Mouse (Mus musculus) embryonic stem cell, embryonic (primary cell): ENCODE measurements at regions not wholly inside any gene's neighbourhood (a gene's known extent, or its start where the extent isn't known, plus 50 kb on each side); places are given as distances from the start of the nearest gene placed in this dataset.

Experiments
- CTCF ChIA-PET, 4 experiments: fragments of 300-600 bp in 2 of 4; fragments of 350-600 bp in 2 of 4; sonication (Branson Sonifier 250); formaldehyde crosslinking; loops; one replicate each; lab custom pipeline; 2022; ENCODE audit warnings: inconsistent platforms in 2 of 4; lab: Charles Lee
- POLR2A ChIA-PET, 4 experiments: fragments of 300-600 bp in 2 of 4; fragments of 350-600 bp in 2 of 4; sonication (Branson Sonifier 250); formaldehyde crosslinking; loops; one replicate each; lab custom pipeline; 2022; ENCODE audit warnings: antibody characterized with exemption in 4 of 4, inconsistent platforms in 1 of 4; lab: Charles Lee

- ChIA-PET POLR2A (interaction anchor here in 2 of 4 experiments (1.0 to 1.3 kb wide), 2 partner anchors 14 to 35 kb away, joined by 3 to 4 read pairs; no protein-coding TSS in a partner anchor), CTCF (no interaction called here)
Measured at GRCm38 (mm10) chr10:111608385-111609093, 102.5 kb downstream of the Phlda1 start.

- ChIA-PET POLR2A (interaction anchor here in 1 of 4 experiments (1.0 kb wide), 1 partner anchor 104 kb away, joined by 3 read pairs; the partner anchor contains the start of gene Phlda1), CTCF (no interaction called here)
Measured at GRCm38 (mm10) chr10:111609889-111610288, 103.8 kb downstream of the Phlda1 start.

DNA sequence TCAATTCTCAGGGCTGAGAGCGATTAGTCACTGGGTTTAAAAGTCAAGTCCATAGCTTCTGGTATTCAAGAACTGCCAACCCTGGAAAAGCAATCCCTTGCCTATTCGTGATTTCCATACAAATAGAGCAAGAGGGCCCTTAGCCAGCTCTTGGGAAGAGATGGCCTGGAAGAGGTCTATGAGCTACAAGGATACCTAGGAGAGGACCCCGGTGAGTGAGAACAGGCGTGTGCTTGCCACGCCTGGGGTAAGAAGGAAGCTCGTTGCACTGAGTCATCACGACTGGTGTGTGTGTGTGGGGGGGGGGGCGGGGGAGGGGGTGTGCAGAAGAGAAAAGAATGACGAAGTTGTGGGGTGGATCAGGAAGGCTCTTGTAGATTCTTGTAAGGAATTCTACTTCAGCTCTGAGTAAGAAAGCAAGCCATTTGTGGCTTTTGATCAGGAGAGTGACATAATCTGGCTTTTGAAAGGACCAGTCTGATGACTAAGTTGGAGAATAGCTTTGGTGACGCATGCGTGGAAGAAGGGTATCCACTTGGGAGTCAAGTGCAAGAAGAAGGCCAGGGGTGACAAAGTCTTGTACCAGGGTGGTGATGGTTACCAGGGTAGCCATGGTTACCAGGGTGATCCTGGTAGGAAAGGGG, 113.7 kb downstream of the Phlda1 start:
- POLR2A ChIA-PET, result interaction anchor here in 1 of 4 experiments (0.6 kb wide), 1 partner anchor 52 kb away, joined by 4 read pairs; no protein-coding TSS in a partner anchor
- CTCF ChIA-PET, result interaction anchor here in 1 of 4 experiments (1.2 kb wide), 1 partner anchor 98 kb away, joined by 3 read pairs; no protein-coding TSS in a partner anchor

- ChIA-PET CTCF (interaction anchor here in 1 of 4 experiments (1.0 kb wide), 1 partner anchor 15 kb away, joined by 4 read pairs; no protein-coding TSS in a partner anchor), POLR2A (interaction anchor here in 1 of 4 experiments (0.7 kb wide), 1 partner anchor 25 kb away, joined by 3 read pairs; no protein-coding TSS in a partner anchor)
Measured at GRCm38 (mm10) chr10:111620927-111621676, 115.0 kb downstream of the Phlda1 start.

GRCm38 (mm10) chr10:111622789-111623188, 116.7 kb downstream of the Phlda1 start:
- CTCF ChIA-PET, result interaction anchor here in 1 of 4 experiments (1.3 kb wide), 1 partner anchor 14 kb away, joined by 3 read pairs; no protein-coding TSS in a partner anchor
- POLR2A ChIA-PET, result interaction anchor here in 2 of 4 experiments (0.7 to 0.9 kb wide), 2 partner anchors 46 to 67 kb away, joined by 3 read pairs; no protein-coding TSS in a partner anchor

GRCm38 (mm10) chr10:111624021-111624420, 117.9 kb downstream of the Phlda1 start:
- POLR2A ChIA-PET, result interaction anchor here in 1 of 4 experiments (0.9 kb wide), 1 partner anchor 641 kb away, joined by 3 read pairs; no protein-coding TSS in a partner anchor
- CTCF ChIA-PET, result interaction anchor here in 2 of 4 experiments (0.5 to 1.3 kb wide), 3 partner anchors 12 to 247 kb away, joined by 3 to 5 read pairs (median 3); no protein-coding TSS in a partner anchor

- POLR2A ChIA-PET, result interaction anchor here in 1 of 4 experiments (0.9 kb wide), 1 partner anchor 642 kb away, joined by 3 read pairs; no protein-coding TSS in a partner anchor
- CTCF ChIA-PET, result no interaction called here
Measured at GRCm38 (mm10) chr10:111624624-111625023, 118.5 kb downstream of the Phlda1 start.

DNA sequence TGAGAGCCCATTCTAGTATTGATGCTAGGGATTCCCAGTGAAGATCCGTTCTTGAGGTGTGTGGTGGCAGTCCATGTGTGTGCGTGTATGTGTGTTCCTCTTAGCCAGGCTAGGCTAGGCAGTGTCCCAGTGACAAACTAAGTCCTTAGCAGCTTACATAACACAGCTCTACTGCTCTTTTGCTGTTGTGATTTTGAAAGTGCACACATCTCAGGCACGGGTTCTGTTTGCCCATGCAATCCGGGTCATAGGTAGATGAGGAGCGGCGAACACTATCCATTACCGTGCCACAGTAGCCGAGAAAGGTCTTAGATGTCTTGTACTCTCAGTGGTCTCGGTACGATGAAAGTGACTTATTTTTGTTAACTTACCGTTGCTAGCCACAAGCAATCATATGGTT, 119.5 kb downstream of the Phlda1 start:
- ChIA-PET POLR2A (interaction anchor here in 1 of 4 experiments (1.0 kb wide), 1 partner anchor 11 kb away, joined by 3 read pairs; no protein-coding TSS in a partner anchor), CTCF (no interaction called here)

GRCm38 (mm10) chr10:111626009-111626408, 119.9 kb downstream of the Phlda1 start:
- POLR2A ChIA-PET, result interaction anchor here in 1 of 4 experiments (1.0 to 2.0 kb wide), 2 partner anchors 10 to 11 kb away, joined by 3 to 5 read pairs; no protein-coding TSS in a partner anchor

DNA sequence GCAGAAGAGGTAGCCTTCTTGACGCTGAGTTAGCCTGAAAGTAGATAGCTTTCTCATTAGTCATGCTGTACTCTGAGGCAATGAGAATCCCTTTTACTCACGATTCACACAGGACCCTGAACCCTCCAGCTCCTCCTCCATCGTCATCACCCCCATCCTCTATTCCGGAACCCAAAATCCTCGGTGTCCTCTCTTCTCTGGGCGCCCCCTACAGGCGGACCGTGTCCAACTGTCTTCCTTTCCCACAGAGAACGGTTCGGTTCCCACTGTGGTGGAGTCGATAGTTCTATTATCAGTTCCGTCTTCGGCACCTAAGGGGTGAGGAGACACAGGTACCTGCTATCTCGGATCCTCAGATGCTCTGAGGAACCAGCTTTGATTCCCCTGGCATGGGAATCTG, 130.2 kb downstream of the Phlda1 start:
- POLR2A ChIA-PET, result interaction anchor here in 3 of 4 experiments (0.9 to 1.3 kb wide), 4 partner anchors 19 to 252 kb away, joined by 3 to 4 read pairs (median 4); partner anchors contain the start of gene Phlda1 (in 1 of the 3)
- CTCF ChIA-PET, result interaction anchor here in 3 of 4 experiments (0.6 to 1.9 kb wide), 14 partner anchors 11 to 410 kb away, joined by 3 to 13 read pairs (median 4); partner anchors contain the start of gene Phlda1 (in 1 of the 3)

More at GRCm38 (mm10) chr10:111626009-111626408, 119.9 kb downstream of the Phlda1 start:
- CTCF ChIA-PET, result no interaction called here

- CTCF ChIA-PET, result interaction anchor here in 3 of 4 experiments (0.6 to 1.9 kb wide), 10 partner anchors 10 to 499 kb away, joined by 3 to 13 read pairs (median 4); partner anchors contain the start of gene Phlda1 (in 1 of the 3)
- POLR2A ChIA-PET, result interaction anchor here in 2 of 4 experiments (0.6 to 1.3 kb wide), 4 partner anchors 12 to 131 kb away, joined by 3 to 4 read pairs (median 3); partner anchors contain the start of gene Phlda1 (in 1 of the 2)
Measured at GRCm38 (mm10) chr10:111637084-111637735, 131.1 kb downstream of the Phlda1 start.

DNA sequence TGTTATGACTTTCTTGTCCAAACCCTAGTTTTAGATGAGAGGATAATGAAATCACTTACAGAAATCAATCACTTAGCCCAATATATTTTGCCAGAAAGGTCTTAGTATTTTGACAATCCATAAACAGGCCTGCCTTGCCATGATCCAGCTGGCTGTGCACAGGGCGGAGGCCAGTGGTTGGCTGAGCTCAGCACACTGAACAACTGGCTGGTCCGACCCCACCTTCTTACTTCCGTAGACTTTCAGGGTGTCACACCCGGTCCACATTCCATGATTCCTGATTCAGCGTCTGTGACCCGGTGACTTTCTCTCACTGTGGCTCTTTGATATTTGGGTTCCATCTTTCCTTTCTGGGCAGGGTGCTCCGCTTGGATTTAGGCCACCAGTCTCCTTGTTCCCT, 133.8 kb downstream of the Phlda1 start:
- POLR2A ChIA-PET, result no interaction called here
- CTCF ChIA-PET, result no interaction called here

DNA sequence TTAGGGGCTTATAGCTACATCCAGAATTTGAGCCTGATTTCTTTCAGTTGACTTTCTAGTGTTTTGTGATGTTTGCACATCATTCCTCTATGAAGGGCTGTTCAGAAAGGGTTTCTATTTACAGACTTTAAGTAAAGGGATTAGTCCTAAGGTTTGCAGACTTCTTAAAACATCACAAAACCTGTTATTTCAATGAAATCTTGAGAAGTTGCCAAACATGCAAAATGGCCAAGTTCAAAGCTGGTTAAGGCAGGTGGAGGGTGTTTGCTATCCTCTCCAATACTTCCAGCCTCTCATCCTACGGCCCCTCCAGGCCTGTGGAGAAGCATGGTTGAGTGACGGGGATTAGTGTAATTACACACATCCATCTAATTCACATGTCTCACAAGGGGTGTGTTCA, 136.6 kb downstream of the Phlda1 start:
- CTCF ChIA-PET, result interaction anchor here in 1 of 4 experiments (0.5 kb wide), 1 partner anchor 141 kb away, joined by 3 read pairs; no protein-coding TSS in a partner anchor
- POLR2A ChIA-PET, result interaction anchor here in 1 of 4 experiments (0.9 kb wide), 1 partner anchor 12 kb away, joined by 4 read pairs; no protein-coding TSS in a partner anchor

GRCm38 (mm10) chr10:111653773-111654172, 147.7 kb downstream of the Phlda1 start:
- ChIA-PET POLR2A (interaction anchor here in 1 of 4 experiments (1.2 to 1.9 kb wide), 3 partner anchors 12 to 320 kb away, joined by 4 to 5 read pairs (median 4); no protein-coding TSS in a partner anchor), CTCF (interaction anchor here in 3 of 4 experiments (0.6 to 1.9 kb wide), 8 partner anchors 30 to 366 kb away, joined by 3 to 9 read pairs (median 3); partner anchors contain the start of gene Phlda1 (in 1 of the 3))

GRCm38 (mm10) chr10:111654364-111655226, 148.5 kb downstream of the Phlda1 start:
- ChIA-PET CTCF (interaction anchor here (0.6 to 1.2 kb wide), 8 partner anchors 16 to 366 kb away, joined by 3 to 9 read pairs (median 3); partner anchors contain the start of gene Phlda1 (in 1 of the 4)), POLR2A (interaction anchor here in 2 of 4 experiments (0.6 to 1.9 kb wide), 4 partner anchors 12 to 319 kb away, joined by 3 to 4 read pairs (median 4); no protein-coding TSS in a partner anchor)

DNA sequence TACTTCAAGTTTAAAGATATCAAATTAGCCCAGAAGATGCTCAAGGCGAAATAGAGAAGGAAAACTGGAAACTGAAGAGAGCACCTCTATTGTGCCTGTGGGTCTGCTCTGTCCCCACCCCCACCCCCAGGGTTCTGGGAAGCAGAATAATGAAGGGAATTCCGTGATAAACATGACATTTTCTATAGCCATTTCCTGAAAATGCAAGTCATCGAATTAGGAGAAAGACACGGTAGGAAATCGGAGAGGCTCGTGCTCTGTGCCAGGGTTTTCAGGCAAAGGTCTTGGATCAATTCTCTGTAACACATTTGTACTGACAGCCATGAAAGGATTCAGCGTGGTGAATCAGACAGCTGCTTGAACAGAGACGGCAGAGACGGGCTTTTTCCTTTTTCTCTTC, 152.7 kb downstream of the Phlda1 start:
- ChIA-PET POLR2A (no interaction called here), CTCF (no interaction called here)
